Mouse (Mus musculus) MEL (cell line): Measurements from ENCODE around the gene Tshz2. TPM values are rescaled to one million over a fixed set of nuclear protein-coding genes. Genes with fewer than 3 reads are reported as not detected.

Experiments used
- DNase-seq: peaks from one replicate; pipeline ENCODE4 v3.0.0; 2011; ENCODE audit warnings: low read depth, low spot score
- H3K27ac ChIP-seq: 2 replicates; pipeline ENCODE4 v1.5.1; 2012; ENCODE audit warnings: low read depth, mild to moderate bottlenecking, control low read depth, low read length, moderate library complexity; ENCODE audit not compliant: control insufficient read depth
- H3K27me3 ChIP-seq, 2 experiments: fragments of 150-350 bp in 1 of 2; sonication (generic) in 1 of 2; 2 replicates each; pipeline ENCODE4 v1.6.1; 2012; ENCODE audit warnings: low read length in 2 of 2, mild to moderate bottlenecking in 2 of 2, improper control_type of control experiment in 1 of 2, moderate library complexity in 1 of 2; ENCODE audit not compliant: insufficient read depth in 2 of 2, control insufficient read depth in 1 of 2
- H3K36me3 ChIP-seq, 2 experiments: 2 replicates each; pipeline ENCODE4 v1.6.1; 2012 to 2014; ENCODE audit warnings: low read length in 2 of 2, improper control_type of control experiment in 1 of 2, inconsistent platforms in 1 of 2, mild to moderate bottlenecking in 1 of 2; ENCODE audit not compliant: insufficient read depth in 2 of 2, control insufficient read depth in 1 of 2
- H3K4me1 ChIP-seq, 2 experiments: fragments of 150-350 bp in 1 of 2; sonication (generic) in 1 of 2; 2 replicates each; pipeline ENCODE4 v1.6.1; 2012; ENCODE audit warnings: low read length in 2 of 2, improper control_type of control experiment in 1 of 2, mild to moderate bottlenecking in 1 of 2; ENCODE audit not compliant: insufficient read depth in 2 of 2, control insufficient read depth in 1 of 2
- H3K4me3 ChIP-seq, 2 experiments: fragments of 150-350 bp in 1 of 2; sonication (generic) in 1 of 2; 2 replicates each; pipeline ENCODE4 v1.5.1; 2012; ENCODE audit warnings: low read depth in 2 of 2, low read length in 2 of 2, mild to moderate bottlenecking in 2 of 2, moderate library complexity in 2 of 2, control low read depth in 1 of 2, improper control_type of control experiment in 1 of 2; ENCODE audit not compliant: control insufficient read depth in 1 of 2, insufficient read depth in 1 of 2
- H3K79me2 ChIP-seq: 2 replicates; pipeline ENCODE4 v1.6.1; 2012; ENCODE audit warnings: mild to moderate bottlenecking, low read length, moderate library complexity; ENCODE audit not compliant: control insufficient read depth, poor library complexity, insufficient read depth
- H3K9ac ChIP-seq: 2 replicates; pipeline ENCODE4 v1.6.1; 2012; ENCODE audit warnings: low read depth, mild to moderate bottlenecking, control low read depth, low read length, moderate library complexity; ENCODE audit not compliant: control insufficient read depth, poor library complexity, severe bottlenecking
- H3K9me3 ChIP-seq: fragments of 150-350 bp; sonication (generic); replicated peaks from 2 replicates; pipeline ENCODE4 v1.6.1; 2012; ENCODE audit warnings: mild to moderate bottlenecking, low read length, improper control_type of control experiment, moderate library complexity; ENCODE audit not compliant: insufficient read depth
- CTCF ChIP-seq, 3 experiments: IDR thresholded peaks in 2 of 3; conservative IDR thresholded peaks in 1 of 3; 2 replicates each; pipeline ENCODE4 v1.5.1; 2011 to 2012; ENCODE audit warnings: low read length in 3 of 3, low read depth in 2 of 3, mild to moderate bottlenecking in 2 of 3, improper control_type of control experiment in 1 of 3, inconsistent platforms in 1 of 3, mixed read lengths in 1 of 3, moderate library complexity in 1 of 3; ENCODE audit not compliant: control insufficient read depth in 1 of 3, insufficient read depth in 1 of 3, poor library complexity in 1 of 3, severe bottlenecking in 1 of 3
- EP300 ChIP-seq, 2 experiments: IDR thresholded peaks; 2 replicates each; pipeline ENCODE4 v1.6.1; 2011; ENCODE audit warnings: improper control_type of control experiment in 2 of 2, low read length in 2 of 2, low read depth in 1 of 2, mild to moderate bottlenecking in 1 of 2
- GABPA ChIP-seq: IDR thresholded peaks from 2 replicates; pipeline ENCODE4 v1.6.1; 2012; ENCODE audit warnings: low read depth, mild to moderate bottlenecking, inconsistent platforms, low read length, improper control_type of control experiment, moderate library complexity
- JUND ChIP-seq: IDR thresholded peaks from 2 replicates; pipeline ENCODE4 v1.6.1; 2011; ENCODE audit warnings: low read depth, mild to moderate bottlenecking, improper control_type of control experiment, low read length
- MAX ChIP-seq: IDR thresholded peaks from 2 replicates; pipeline ENCODE4 v1.6.1; 2011; ENCODE audit warnings: low read length, improper control_type of control experiment
- MEF2A ChIP-seq: IDR thresholded peaks from 2 replicates; pipeline ENCODE4 v1.6.1; 2014; ENCODE audit warnings: low read depth, mild to moderate bottlenecking, inconsistent platforms, low read length, improper control_type of control experiment; ENCODE audit not compliant: poor library complexity, insufficient replicate concordance, severe bottlenecking; ENCODE audit errors: extremely low read depth
- MXI1 ChIP-seq: IDR thresholded peaks from 2 replicates; pipeline ENCODE4 v1.6.1; 2011; ENCODE audit warnings: mild to moderate bottlenecking, low read depth, low read length, improper control_type of control experiment
- MYB ChIP-seq: IDR thresholded peaks from 2 replicates; pipeline ENCODE4 v1.6.1; 2011; ENCODE audit warnings: mild to moderate bottlenecking, low read depth, low read length, improper control_type of control experiment
- RAD21 ChIP-seq: IDR thresholded peaks from 2 replicates; pipeline ENCODE4 v1.6.1; 2011; ENCODE audit warnings: mild to moderate bottlenecking, low read depth, low read length, improper control_type of control experiment
- ZKSCAN1 ChIP-seq: IDR thresholded peaks from 2 replicates; pipeline ENCODE4 v1.6.1; 2012; ENCODE audit warnings: low read depth, mild to moderate bottlenecking, inconsistent platforms, low read length, improper control_type of control experiment, moderate library complexity
- ZMIZ1 ChIP-seq: IDR thresholded peaks from 2 replicates; pipeline ENCODE4 v1.6.1; 2012; ENCODE audit warnings: low read depth, mild to moderate bottlenecking, inconsistent platforms, low read length, improper control_type of control experiment, moderate library complexity
- ZNF384 ChIP-seq: IDR thresholded peaks from 2 replicates; pipeline ENCODE4 v1.6.1; 2012; ENCODE audit warnings: low read depth, mild to moderate bottlenecking, inconsistent platforms, low read length, improper control_type of control experiment
- polyA plus RNA-seq, 2 experiments: library from polyadenylated mRNA; stranded (reverse) in 1 of 2; unstranded in 1 of 2; fragments of >175 nt in 1 of 2; fragments of >200 nt in 1 of 2; gene quantifications; 2 replicates each; pipeline versions ENCODE4 v1.2.1 to v1.2.4; 2012; ENCODE audit warnings: low replicate concordance in 2 of 2, low read depth in 1 of 2; ENCODE audit not compliant: insufficient read length in 2 of 2, insufficient read depth in 1 of 2, missing spikeins in 1 of 2
- total RNA-seq: library from RNA; depleted of rRNA; stranded (reverse); fragments of 300-350 nt; gene quantifications from 2 replicates; pipeline ENCODE4 v1.2.3, GENCODE M21; 2012

The Tshz2 gene
- total and polyA plus RNA-seq, 3 experiments, result not detected

DNA sequence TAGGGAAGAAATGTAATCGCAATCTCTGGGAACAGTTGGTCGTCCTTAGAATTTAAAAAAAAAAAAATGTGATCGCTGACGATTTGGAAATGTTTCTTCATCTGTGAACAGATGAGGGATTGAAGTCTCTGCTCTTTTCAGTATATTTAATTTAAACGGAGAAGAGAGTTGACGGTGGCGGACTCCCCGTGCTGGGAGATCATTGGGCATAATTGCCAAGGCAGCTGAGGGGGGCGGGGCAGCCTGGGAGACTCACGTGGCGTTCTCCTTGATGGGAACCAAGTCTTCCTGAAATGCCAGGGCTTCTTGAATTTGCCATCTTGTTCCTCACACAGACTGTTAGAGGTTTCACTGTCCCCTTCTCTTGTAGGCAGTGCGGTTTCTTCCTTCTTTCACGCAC is 404.5 kb downstream of the Tshz2 start:
- Histone ChIP-seq H3K36me3 (no peaks in the 10 kb centered on the region), H3K4me1 (no peaks in the 10 kb centered on the region), H3K4me3 (no peak overlapping the region), H3K27ac (no peak overlapping the region), H3K27me3 (no peaks in the 10 kb centered on the region), H3K9ac (no peak overlapping the region), H3K9me3 (no peaks in the 10 kb centered on the region), H3K79me2 (no peaks in the 10 kb centered on the region)
- no peak for TF ChIP-seq MYB
- no peak for TF ChIP-seq MEF2A
- no peak for TF ChIP-seq JUND
- no peak for TF ChIP-seq RAD21
- TF ChIP-seq MAX, result no peak
- DNase-seq, result no peak

DNA sequence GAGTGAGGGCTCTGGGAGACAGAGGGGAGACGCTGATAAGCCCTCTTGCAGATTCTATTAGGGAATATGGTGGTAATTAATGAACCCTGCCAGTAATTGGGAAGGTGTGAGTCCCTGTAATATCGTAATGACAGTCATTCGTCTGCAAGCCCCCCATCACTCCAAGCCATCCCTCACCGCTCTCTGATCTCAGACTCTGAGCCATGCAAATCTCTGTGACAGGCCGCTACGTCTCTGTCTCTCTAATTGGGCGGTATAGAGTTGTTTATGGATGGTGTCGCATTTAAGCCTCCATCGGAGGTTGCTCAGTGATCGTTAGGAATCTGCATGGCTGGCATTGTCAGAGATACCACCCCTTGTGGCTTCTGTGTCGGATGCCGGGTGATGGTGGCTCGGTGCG is 407.0 kb downstream of the Tshz2 start:
- Histone ChIP-seq H3K27ac (no peak overlapping the region), H3K36me3 (no peaks in the 10 kb centered on the region)

DNA sequence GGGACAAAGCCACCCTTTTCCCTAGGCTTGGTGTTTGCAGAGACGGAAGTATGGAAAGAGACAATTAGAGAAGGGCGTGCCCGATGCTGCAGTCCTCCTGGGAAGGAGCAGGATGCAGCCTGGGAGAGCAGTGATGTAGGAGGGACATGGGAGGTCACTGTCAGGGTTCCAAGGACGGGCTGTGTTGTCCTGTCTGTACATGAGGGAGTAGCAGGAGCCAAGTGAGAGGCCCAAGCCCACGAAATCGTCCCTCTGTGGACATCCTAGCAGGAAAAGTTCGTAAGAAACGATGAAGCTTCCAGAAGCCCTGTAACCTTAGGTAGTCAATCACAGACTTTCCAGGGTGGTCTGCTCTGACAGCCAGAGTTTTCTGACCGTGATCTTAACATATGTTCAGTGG is 408.3 kb downstream of the Tshz2 start:
- no peaks in the 10 kb centered on the region for H3K36me3 ChIP-seq
- H3K27ac ChIP-seq, result no peak overlapping the region
- H3K4me1 ChIP-seq, result no peaks in the 10 kb centered on the region
- H3K9ac ChIP-seq, result no peak overlapping the region
- no peak for DNase-seq
- no peaks in the 10 kb centered on the region for H3K9me3 ChIP-seq
- TF ChIP-seq CTCF (IDR thresholded peaks at IDR 0.05 in 2 of 3, conservative IDR thresholded peaks at IDR 0.05 in 1 of 3; ENCODE audit: control insufficient read depth in 1 of 3, insufficient read depth in 1 of 3, low read depth in 2 of 3, low read length in 3 of 3, poor library complexity in 1 of 3, severe bottlenecking in 1 of 3), result no peak
- no peak for TF ChIP-seq ZKSCAN1
- H3K27me3 ChIP-seq, result no peaks in the 10 kb centered on the region
- no peaks in the 10 kb centered on the region for H3K79me2 ChIP-seq
- H3K4me3 ChIP-seq, result no peak overlapping the region

More for the DNA sequence above, 407.0 kb downstream of the Tshz2 start:
- H3K4me3 ChIP-seq, result no peak overlapping the region
- no peak for DNase-seq
- no peaks in the 10 kb centered on the region for H3K79me2 ChIP-seq
- H3K4me1 ChIP-seq, result no peaks in the 10 kb centered on the region
- no peaks in the 10 kb centered on the region for H3K27me3 ChIP-seq
- no peak overlapping the region for H3K9ac ChIP-seq
- TF ChIP-seq ZMIZ1 (no peak), MXI1 (no peak), EP300 (IDR thresholded peaks at IDR 0.05; ENCODE audit: low read depth in 1 of 2, low read length in 2 of 2) (no peak), ZNF384 (no peak), GABPA (no peak)
- H3K9me3 ChIP-seq, result no peaks in the 10 kb centered on the region
